Mouse (Mus musculus): ENCODE data around the gene Epgn. TPM values are rescaled to one million over a fixed set of nuclear protein-coding genes. Genes with fewer than 3 reads are reported as not detected.

Gene Epgn
- polyA plus RNA-seq (2015; fragmentation: Nextera tagmentation; extraction: Ambion mirVana): 0.59 TPM in 2 replicates

DNA sequence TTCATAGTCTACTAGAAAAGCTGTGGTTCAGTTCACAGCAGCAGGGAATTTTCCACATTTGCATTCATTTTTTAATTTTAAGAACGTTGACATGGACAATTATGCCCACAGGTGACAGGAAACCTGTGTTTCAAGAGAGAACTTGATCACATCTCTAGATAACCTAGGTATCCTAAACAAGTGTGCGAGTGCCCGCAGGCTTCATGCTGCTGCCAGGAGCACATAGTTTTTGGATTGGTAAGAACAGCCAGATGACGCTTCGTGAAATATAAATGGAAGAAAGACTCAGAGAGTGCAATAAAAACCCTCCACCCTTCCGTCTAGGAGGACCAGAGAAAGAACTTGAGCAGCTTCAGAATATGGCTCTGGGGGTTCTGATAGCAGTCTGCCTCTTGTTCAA is at the start of gene Epgn:
Gene Epgn, plus strand, starts transcription at position 301 of the 400 bp plus-strand sequence.
- no peak for ATAC-seq (ENCODE audit: insufficient number of reproducible peaks, low FRiP score, low TSS enrichment, low read depth)
- Histone ChIP-seq H3K27me3 (no peaks in the 10 kb centered on the region), H3K4me1 (no peaks in the 10 kb centered on the region), H3K27ac (replicated peaks) (no peak within 1 kb of the TSS), H3K9ac (no peak within 1 kb of the TSS), H3K4me2 (replicated peaks) (no peak within 1 kb of the TSS), H3K36me3 (no peaks in the 10 kb centered on the region), H3K4me3 (replicated peaks) (no peak within 1 kb of the TSS), H3K9me3 (replicated peaks) (no peaks in the 10 kb centered on the region)
- 59% methylated on average over 6 of the region's 6 CpGs for WGBS

DNA sequence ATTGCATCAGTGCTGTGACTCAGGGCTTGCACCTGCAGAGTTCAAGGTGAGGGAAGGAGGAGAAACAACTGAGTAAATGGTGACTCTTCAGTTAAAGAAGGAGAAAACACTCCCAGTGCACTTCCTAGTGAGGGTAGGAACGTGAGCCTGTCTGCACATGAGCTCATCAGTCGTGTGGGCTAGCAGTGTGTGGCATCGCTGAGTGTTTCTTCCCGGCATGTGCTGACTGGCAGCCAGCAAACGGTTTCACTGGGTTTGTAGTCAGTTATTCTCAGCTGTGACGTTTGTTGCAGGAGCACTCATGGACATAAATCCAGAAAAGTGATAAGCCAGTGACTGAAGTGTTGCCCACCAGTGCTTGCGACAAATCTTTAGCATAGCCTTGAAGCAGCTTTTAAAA is 47.0 kb upstream of the Epgn start:
- Histone ChIP-seq H3K27ac (replicated peaks) (no peak overlapping the region), H3K9me3 (replicated peaks) (no peaks in the 10 kb centered on the region), H3K36me3 (peaks cover 8% of the 10 kb centered on the region; the same call in 1 of the 2 replicates), H3K4me1 (no peaks in the 10 kb centered on the region), H3K9ac (no peak overlapping the region), H3K4me3 (replicated peaks) (no peak overlapping the region), H3K4me2 (replicated peaks) (no peak overlapping the region), H3K27me3 (no peaks in the 10 kb centered on the region)
- 76% methylated on average over 7 of the region's 7 CpGs for WGBS
- no peak for ATAC-seq (ENCODE audit: insufficient number of reproducible peaks, low FRiP score, low TSS enrichment, low read depth)

DNA sequence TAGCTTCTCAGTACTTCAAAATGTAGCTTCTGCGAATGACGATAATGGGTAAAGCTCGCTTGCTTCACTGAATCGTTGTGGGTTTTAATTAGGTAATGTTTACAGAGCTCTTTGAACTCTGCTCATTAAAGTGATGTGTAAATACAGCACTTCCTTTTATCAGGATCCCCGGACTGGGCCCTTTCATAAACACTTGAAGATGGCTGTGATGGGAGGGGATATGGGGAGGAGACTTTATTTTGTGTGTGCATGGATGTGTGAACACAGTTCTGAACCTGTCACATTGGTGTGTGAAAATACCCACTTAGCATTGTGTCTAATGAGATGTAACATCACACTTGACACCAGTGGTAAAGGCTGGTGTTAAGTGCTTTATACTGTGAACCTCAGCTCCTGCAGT is 39.7 kb upstream of the Epgn start:
- no peak overlapping the region for H3K4me3 ChIP-seq (replicated peaks)
- no peak for ATAC-seq (ENCODE audit: insufficient number of reproducible peaks, low FRiP score, low TSS enrichment, low read depth)

DNA sequence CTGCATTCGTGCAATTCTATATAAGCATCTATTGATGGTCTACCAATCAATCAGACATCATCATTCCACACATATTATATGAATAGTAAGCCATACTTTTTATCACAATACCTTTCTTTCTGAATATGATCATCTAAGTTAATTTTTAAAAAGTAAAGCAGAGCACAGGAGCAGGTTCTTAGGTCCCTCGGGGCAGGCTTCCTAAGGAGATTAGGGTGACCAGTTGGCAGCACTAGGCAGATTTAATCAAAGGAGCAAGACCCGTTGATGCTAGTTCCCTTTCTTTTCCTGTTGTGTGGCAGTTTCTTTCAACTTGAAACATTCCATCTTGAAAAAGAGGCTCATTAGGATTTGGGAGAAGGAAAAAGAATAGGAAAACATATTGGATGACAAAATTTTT is 39.1 kb upstream of the Epgn start:
- no peaks in the 10 kb centered on the region for H3K9me3 ChIP-seq (replicated peaks)
- no peak for ATAC-seq (ENCODE audit: insufficient number of reproducible peaks, low FRiP score, low TSS enrichment, low read depth)
- H3K4me3 ChIP-seq (replicated peaks): no peak overlapping the region
- H3K4me2 ChIP-seq (replicated peaks): no peak overlapping the region
- no peak overlapping the region for H3K9ac ChIP-seq
- 78% methylated on average over 3 of the region's 3 CpGs for WGBS
- H3K27ac ChIP-seq (replicated peaks): no peak overlapping the region
- H3K4me1 ChIP-seq: no peaks in the 10 kb centered on the region
- H3K27me3 ChIP-seq: no peaks in the 10 kb centered on the region
- H3K36me3 ChIP-seq: no peaks in the 10 kb centered on the region

More for the DNA sequence above, 39.7 kb upstream of the Epgn start:
- Histone ChIP-seq H3K4me1 (no peaks in the 10 kb centered on the region), H3K9ac (no peak overlapping the region), H3K27me3 (no peaks in the 10 kb centered on the region), H3K9me3 (replicated peaks) (no peaks in the 10 kb centered on the region), H3K36me3 (no peaks in the 10 kb centered on the region), H3K4me2 (replicated peaks) (no peak overlapping the region), H3K27ac (replicated peaks) (no peak overlapping the region)
- 76% methylated on average over 5 of the region's 5 CpGs for WGBS

DNA sequence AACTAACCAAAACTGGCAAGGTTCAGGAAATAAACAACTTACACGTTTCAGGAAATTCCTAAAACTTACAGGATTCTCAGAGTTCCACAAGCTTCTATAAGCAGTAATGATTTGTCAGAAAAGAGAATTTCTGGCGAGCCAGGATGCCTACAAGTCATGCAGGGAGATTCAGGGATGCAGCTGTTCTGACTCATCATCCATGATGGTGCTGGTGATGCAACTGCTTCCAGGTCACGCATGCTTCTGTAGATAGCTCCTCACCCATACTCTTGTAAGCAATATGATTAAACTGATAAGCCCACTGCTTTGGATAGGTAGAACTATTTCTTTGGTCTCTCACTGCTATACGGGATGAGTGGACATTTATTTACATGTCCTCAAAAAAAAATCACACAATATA is 38.7 kb upstream of the Epgn start:
- no peaks in the 10 kb centered on the region for H3K9me3 ChIP-seq (replicated peaks)
- H3K4me2 ChIP-seq (replicated peaks): no peak overlapping the region
- no peak overlapping the region for H3K27ac ChIP-seq (replicated peaks)
- H3K4me3 ChIP-seq (replicated peaks): no peak overlapping the region
- no peak overlapping the region for H3K9ac ChIP-seq
- H3K36me3 ChIP-seq: no peaks in the 10 kb centered on the region
- H3K4me1 ChIP-seq: no peaks in the 10 kb centered on the region
- no peak for ATAC-seq (ENCODE audit: insufficient number of reproducible peaks, low FRiP score, low TSS enrichment, low read depth)
- 79% methylated on average over 4 of the region's 4 CpGs for WGBS
- no peaks in the 10 kb centered on the region for H3K27me3 ChIP-seq

DNA sequence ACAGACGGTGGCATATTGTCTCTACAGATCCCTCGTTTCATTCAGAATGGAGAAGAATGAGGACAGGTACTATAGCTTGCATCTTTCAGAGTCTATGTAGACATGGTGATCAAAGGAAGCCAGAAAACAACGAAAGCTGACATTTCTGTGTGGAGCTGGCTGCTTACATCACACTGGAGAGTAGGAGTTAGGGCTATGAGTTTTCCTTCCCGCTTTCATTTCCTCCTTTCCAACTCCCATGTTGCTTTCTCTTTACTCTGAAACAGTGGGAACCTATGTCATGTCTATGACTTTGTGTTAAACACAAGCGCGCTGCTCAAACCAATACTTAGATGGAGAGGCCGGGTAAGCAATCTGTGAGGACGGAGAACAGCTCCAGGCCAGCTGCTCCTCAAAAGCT is 27.3 kb upstream of the Epgn start:
- ATAC-seq (ENCODE audit: insufficient number of reproducible peaks, low FRiP score, low TSS enrichment, low read depth): no peak
- Histone ChIP-seq H3K27me3 (no peaks in the 10 kb centered on the region), H3K9ac (no peak overlapping the region), H3K4me2 (replicated peaks) (no peak overlapping the region), H3K4me1 (no peaks in the 10 kb centered on the region), H3K27ac (replicated peaks) (no peak overlapping the region), H3K9me3 (replicated peaks) (no peaks in the 10 kb centered on the region), H3K4me3 (replicated peaks) (no peak overlapping the region), H3K36me3 (0 out of 2 replicates have a peak, but pooled peaks cover 3% of the 10 kb centered on the region)
- 95% methylated on average over 8 of the region's 8 CpGs for WGBS

DNA sequence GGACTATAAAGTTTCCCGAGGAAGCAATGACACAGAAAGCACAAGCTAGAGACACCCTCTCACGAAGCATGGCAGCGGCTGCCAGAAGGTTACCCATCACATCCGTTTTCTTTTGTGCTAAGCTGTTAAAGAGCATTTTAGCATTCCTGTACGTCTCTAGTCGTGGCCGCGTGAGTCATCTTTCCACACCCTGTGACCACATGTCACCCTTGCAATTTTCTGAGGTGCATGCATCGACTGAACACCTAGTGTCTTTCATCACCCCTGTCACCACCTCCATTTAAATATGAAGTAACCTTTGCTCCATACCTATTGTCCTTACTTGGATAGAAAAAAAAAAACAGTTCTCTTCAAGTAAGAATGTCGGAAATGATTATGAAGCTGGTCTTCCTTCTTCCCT is 12.0 kb upstream of the Epgn start:
- no peak for ATAC-seq (ENCODE audit: insufficient number of reproducible peaks, low FRiP score, low TSS enrichment, low read depth)
- 80% methylated on average over 10 of the region's 10 CpGs for WGBS
- Histone ChIP-seq H3K36me3 (no peaks in the 10 kb centered on the region), H3K9ac (no peak overlapping the region), H3K9me3 (replicated peaks) (no peaks in the 10 kb centered on the region), H3K27ac (replicated peaks) (no peak overlapping the region), H3K4me2 (replicated peaks) (no peak overlapping the region), H3K4me1 (no peaks in the 10 kb centered on the region), H3K27me3 (no peaks in the 10 kb centered on the region), H3K4me3 (replicated peaks) (no peak overlapping the region)

DNA sequence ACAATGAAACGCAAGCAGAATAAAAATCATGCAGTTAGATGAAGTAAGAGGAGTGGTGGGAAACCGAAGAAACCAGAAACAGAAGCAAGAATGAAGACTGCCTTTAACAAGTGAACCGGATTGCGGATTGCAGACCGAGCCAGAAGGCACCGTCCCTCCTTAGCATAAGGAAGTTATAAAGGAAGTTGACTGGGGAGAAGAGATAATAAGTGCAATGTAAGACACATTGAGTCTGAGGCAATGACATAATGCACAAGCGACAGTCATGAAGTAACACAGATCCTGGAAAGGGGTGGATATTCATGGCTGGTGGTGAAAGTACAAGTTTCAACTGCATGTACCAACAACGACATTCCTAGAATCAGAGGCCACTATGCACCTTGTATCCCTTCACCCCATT is 4.2 kb upstream of the Epgn start:
- H3K36me3 ChIP-seq: no peaks in the 10 kb centered on the region
- no peak overlapping the region for H3K9ac ChIP-seq
- ATAC-seq (ENCODE audit: insufficient number of reproducible peaks, low FRiP score, low TSS enrichment, low read depth): no peak
- no peaks in the 10 kb centered on the region for H3K4me1 ChIP-seq
- no peaks in the 10 kb centered on the region for H3K9me3 ChIP-seq (replicated peaks)
- no peaks in the 10 kb centered on the region for H3K27me3 ChIP-seq
- no peak overlapping the region for H3K4me3 ChIP-seq (replicated peaks)
- 85% methylated on average over 8 of the region's 8 CpGs for WGBS
- H3K4me2 ChIP-seq (replicated peaks): no peak overlapping the region
- H3K27ac ChIP-seq (replicated peaks): no peak overlapping the region

DNA sequence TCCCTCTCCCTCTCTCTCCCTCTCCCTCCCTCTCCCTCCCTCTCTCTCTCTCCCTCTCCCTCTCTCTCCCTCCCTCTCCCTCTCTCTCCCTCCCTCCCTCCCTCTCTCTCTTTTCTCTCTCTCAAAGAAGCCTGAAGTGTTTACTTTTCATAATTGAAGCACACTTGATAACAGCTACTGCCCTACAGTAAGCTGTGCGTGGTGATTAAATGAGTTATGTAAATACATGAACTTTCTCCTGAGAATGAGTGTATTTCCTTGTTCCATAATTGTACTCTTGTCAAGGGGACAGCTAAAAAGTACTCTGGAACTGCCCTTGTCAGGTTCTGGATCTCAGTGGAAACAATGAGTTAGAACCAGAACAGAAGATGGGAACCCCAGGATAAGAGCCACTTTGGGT is 576 bp downstream of the Epgn start:
- no peaks in the 10 kb centered on the region for H3K27me3 ChIP-seq
- no peak overlapping the region for H3K9ac ChIP-seq
- H3K27ac ChIP-seq (replicated peaks): no peak overlapping the region
- no peak for ATAC-seq (ENCODE audit: insufficient number of reproducible peaks, low FRiP score, low TSS enrichment, low read depth)
- no peaks in the 10 kb centered on the region for H3K9me3 ChIP-seq (replicated peaks)
- no peak overlapping the region for H3K4me3 ChIP-seq (replicated peaks)
- no peaks in the 10 kb centered on the region for H3K36me3 ChIP-seq
- WGBS: 62% methylated on average over 1 of the region's 1 CpGs
- no peak overlapping the region for H3K4me2 ChIP-seq (replicated peaks)
- H3K4me1 ChIP-seq: no peaks in the 10 kb centered on the region

DNA sequence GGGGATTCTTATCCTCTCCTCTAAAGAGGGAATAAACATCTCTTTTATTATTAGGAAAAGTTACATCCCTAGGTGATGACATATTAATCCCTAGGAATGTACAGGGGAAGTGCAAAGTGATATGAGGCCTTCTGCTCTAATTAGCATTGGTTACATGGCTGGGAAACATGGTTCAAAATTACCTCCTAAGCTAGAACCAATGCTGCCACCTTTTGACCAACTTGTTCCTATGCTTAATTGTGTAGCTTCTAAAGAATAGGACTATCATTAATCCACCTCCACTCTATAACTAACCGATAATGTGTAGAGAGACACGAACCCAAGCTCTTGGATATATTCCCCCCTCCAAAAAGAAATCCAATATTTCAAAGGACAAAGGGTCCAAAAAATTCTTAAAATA is 3.4 kb downstream of the Epgn start:
- WGBS: 86% methylated on average over 2 of the region's 2 CpGs
- H3K9me3 ChIP-seq (replicated peaks): no peaks in the 10 kb centered on the region
- no peak overlapping the region for H3K27ac ChIP-seq (replicated peaks)
- no peak for ATAC-seq (ENCODE audit: insufficient number of reproducible peaks, low FRiP score, low TSS enrichment, low read depth)
- no peak overlapping the region for H3K9ac ChIP-seq
- H3K27me3 ChIP-seq: no peaks in the 10 kb centered on the region
- no peaks in the 10 kb centered on the region for H3K4me1 ChIP-seq
- no peak overlapping the region for H3K4me3 ChIP-seq (replicated peaks)
- H3K36me3 ChIP-seq: no peaks in the 10 kb centered on the region
- no peak overlapping the region for H3K4me2 ChIP-seq (replicated peaks)

DNA sequence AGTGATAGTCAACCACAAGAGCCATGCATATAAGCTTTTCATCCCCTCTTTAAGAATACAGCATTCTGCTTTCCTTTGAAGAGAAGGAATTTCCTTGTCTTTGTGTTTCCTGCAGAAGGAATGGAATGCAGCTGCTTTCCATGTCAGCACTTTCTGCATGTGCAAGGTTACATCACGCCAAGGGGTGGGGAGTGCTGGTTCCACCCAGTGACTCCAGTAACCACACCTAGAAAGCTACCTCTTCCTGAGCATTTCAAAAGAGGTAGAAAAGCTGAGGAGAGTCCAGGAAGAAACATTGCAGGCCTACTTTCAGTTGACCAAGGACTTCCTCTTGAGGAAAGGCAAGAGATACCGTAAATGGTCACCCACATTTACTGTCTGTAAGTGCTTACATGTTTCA is 8.1 kb downstream of the Epgn start:
- Histone ChIP-seq H3K36me3 (no peaks in the 10 kb centered on the region), H3K4me3 (replicated peaks) (no peak overlapping the region), H3K9me3 (replicated peaks) (no peaks in the 10 kb centered on the region), H3K27ac (replicated peaks) (no peak overlapping the region), H3K9ac (no peak overlapping the region), H3K4me1 (peaks cover 7% of the 10 kb centered on the region; the same call in 1 of the 2 replicates), H3K27me3 (no peaks in the 10 kb centered on the region), H3K4me2 (replicated peaks) (no peak overlapping the region)
- 54% methylated on average over 2 of the region's 2 CpGs for WGBS
- ATAC-seq (ENCODE audit: insufficient number of reproducible peaks, low FRiP score, low TSS enrichment, low read depth): no peak

DNA sequence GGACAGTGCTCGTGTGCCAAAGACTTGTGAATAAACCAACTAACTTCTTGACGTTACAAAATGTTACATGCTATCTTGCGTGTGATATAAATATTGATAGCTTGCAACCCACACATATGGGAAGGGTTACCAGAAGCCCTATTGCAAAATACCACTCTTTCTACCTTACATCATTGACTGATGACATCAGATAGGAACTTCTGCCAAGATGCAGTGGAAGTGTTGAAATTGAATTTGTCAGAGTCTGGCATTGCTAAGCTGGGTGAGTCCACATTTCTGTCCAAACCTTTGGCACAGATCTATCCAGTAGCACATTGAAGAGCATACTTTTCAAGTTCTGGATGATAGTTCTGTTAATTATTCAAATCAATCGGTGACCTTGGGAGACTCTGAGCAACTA is 9.4 kb downstream of the Epgn start:
- Histone ChIP-seq H3K27ac (replicated peaks) (no peak overlapping the region), H3K4me2 (replicated peaks) (no peak overlapping the region), H3K9ac (no peak overlapping the region), H3K36me3 (no peaks in the 10 kb centered on the region), H3K27me3 (no peaks in the 10 kb centered on the region), H3K4me3 (replicated peaks) (no peak overlapping the region), H3K9me3 (replicated peaks) (no peaks in the 10 kb centered on the region), H3K4me1 (peaks cover 7% of the 10 kb centered on the region; the same call in 1 of the 2 replicates)
- 71% methylated on average over 4 of the region's 4 CpGs for WGBS
- ATAC-seq (ENCODE audit: insufficient number of reproducible peaks, low FRiP score, low TSS enrichment, low read depth): no peak
